Mouse (Mus musculus) G1E (cell line): Measurements from ENCODE around the gene Fbxl15.

Experiments
- CTCF ChIP-seq: IDR thresholded peaks from 2 replicates; pipeline ENCODE4 v1.5.1; 2012; ENCODE audit warnings: low read depth, low read length, inconsistent platforms, mixed read lengths
- GATA2 ChIP-seq: IDR thresholded peaks from 2 replicates; pipeline ENCODE4 v1.6.1; 2012; ENCODE audit warnings: low read depth, low read length, inconsistent platforms, borderline replicate concordance
- TAL1 ChIP-seq: conservative IDR thresholded peaks from 2 replicates; pipeline ENCODE4 v1.6.1; 2012; ENCODE audit warnings: low read depth, low read length, inconsistent platforms, mixed read lengths

GRCm38 (mm10) chr19:46318031-46318471, 9.9 kb upstream of the Fbxl15 start:
- TF ChIP-seq CTCF (no peak), TAL1 (no peak), GATA2 (no peak)
